Mouse (Mus musculus): ENCODE results near the gene Cyp4f39. TPM values are rescaled to one million over a fixed set of nuclear protein-coding genes. Genes with fewer than 3 reads are reported as not detected.

Gene Cyp4f39
- polyA plus RNA-seq, 1 experiment from 2014 or later, result 1.2 TPM

- 74% methylated on average over 5 of the region's 5 CpGs for WGBS
- no peak for ATAC-seq
- peak overlapping the region; percentile 46 for H3K4me3 ChIP-seq (replicated peaks)
Observed at GRCm38 (mm10) chr17:32536867-32537250, 84.3 kb downstream of the Cyp4f39 start.

More at GRCm38 (mm10) chr17:32536867-32537250, 84.3 kb downstream of the Cyp4f39 start:
- no peaks in the 10 kb centered on the region for H3K27me3 ChIP-seq
- H3K27ac ChIP-seq, result no peak overlapping the region
- no peaks in the 10 kb centered on the region for H3K36me3 ChIP-seq
- H3K9me3 ChIP-seq, result no peaks in the 10 kb centered on the region
- H3K4me2 ChIP-seq (replicated peaks), result peak overlapping the region; percentile 58
- H3K4me1 ChIP-seq (replicated peaks), result peaks cover 8% of the 10 kb centered on the region
- peak overlapping the region; percentile 59 for H3K9ac ChIP-seq (replicated peaks)

Other genes starting within 250 kb of the Cyp4f39 start
- gene Brd4, start 168.0 kb upstream of the Cyp4f39 start, polyA plus RNA-seq (2015; fragmentation: Nextera tagmentation; extraction: Ambion mirVana), result 90.2 and 95.8 TPM in 2 replicates
- gene Akap8, start 131.5 kb upstream of the Cyp4f39 start, polyA plus RNA-seq (2015; fragmentation: Nextera tagmentation; extraction: Ambion mirVana), result 116 and 121 TPM in 2 replicates
- 138 and 168 TPM in 2 replicates for gene Akap8l, start 102.1 kb upstream of the Cyp4f39 start, polyA plus RNA-seq (2015; fragmentation: Nextera tagmentation; extraction: Ambion mirVana)
- 33.7 and 36.4 TPM in 2 replicates for gene Wiz, start 63.3 kb upstream of the Cyp4f39 start, polyA plus RNA-seq (2015; fragmentation: Nextera tagmentation; extraction: Ambion mirVana)
- 0.54 TPM in 2 replicates for gene Rasal3, start 49.1 kb upstream of the Cyp4f39 start, polyA plus RNA-seq (2015; fragmentation: Nextera tagmentation; extraction: Ambion mirVana)
- gene Pglyrp2, start 28.6 kb upstream of the Cyp4f39 start, polyA plus RNA-seq (2015; fragmentation: Nextera tagmentation; extraction: Ambion mirVana), result not detected in 2 replicates
- 13.0 and 13.8 TPM in 2 replicates for gene Cyp4f17, start 53.3 kb downstream of the Cyp4f39 start, polyA plus RNA-seq (2015; fragmentation: Nextera tagmentation; extraction: Ambion mirVana)
- 19.2 and 20.4 TPM in 2 replicates for gene Cyp4f16, start 83.8 kb downstream of the Cyp4f39 start, polyA plus RNA-seq (2015; fragmentation: Nextera tagmentation; extraction: Ambion mirVana)
- gene Cyp4f37, start 168.6 kb downstream of the Cyp4f39 start, polyA plus RNA-seq (2015; fragmentation: Nextera tagmentation; extraction: Ambion mirVana), result 0.43 TPM in 1 of 2 replicates, not detected in the other
- gene Cyp4f40, start 206.2 kb downstream of the Cyp4f39 start, polyA plus RNA-seq (2015; fragmentation: Nextera tagmentation; extraction: Ambion mirVana), result not detected in 2 replicates
- gene Cyp4f15, start 232.9 kb downstream of the Cyp4f39 start, polyA plus RNA-seq (2015; fragmentation: Nextera tagmentation; extraction: Ambion mirVana), result 0.85 and 1.4 TPM in 2 replicates